Mouse (Mus musculus): ENCODE results near the gene Smap1.

Gene Smap1

DNA sequence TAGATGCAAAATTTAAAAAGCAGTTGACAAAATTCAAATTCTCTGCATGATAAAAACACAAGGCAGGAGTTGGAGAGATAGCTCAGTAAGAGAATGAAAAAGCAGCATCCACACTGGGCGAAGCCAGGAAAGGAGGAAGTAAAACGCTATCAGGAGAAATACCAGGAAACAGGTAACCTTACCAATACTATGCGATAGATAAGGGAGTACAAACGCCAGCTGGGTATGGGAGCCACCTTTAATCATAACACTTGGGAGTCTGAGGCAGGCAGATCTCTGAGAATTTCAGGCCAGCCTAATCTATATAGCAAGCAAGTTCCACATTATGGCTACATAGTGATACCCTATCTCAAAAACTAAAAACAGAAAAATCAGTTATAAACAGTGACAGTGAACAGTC is 85.5 kb downstream of the Smap1 start:
- in situ Hi-C loops (cut with MseI, MboI) = no loop called here

DNA sequence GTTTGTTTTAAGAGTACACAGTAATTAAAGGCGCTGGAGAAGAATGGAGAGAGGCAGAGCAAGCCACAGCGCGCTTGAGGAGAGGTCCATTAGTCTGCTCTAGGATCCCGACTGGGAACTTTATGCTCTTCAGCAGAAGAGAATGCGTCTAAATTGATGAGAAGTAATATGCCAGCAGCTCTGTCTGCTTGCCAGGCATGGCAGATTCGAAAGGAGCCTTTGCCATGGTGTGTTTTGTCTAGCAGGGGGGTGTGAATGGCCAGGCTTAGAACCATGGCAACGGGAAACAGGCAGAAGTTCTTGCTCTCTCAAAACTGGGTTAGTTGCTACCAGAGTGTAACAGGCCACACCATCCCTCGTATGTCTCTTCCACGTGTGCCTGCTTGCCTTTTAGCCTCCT is 87.3 kb downstream of the Smap1 start:
- in situ Hi-C loops (cut with MseI, MboI) = no loop called here

DNA sequence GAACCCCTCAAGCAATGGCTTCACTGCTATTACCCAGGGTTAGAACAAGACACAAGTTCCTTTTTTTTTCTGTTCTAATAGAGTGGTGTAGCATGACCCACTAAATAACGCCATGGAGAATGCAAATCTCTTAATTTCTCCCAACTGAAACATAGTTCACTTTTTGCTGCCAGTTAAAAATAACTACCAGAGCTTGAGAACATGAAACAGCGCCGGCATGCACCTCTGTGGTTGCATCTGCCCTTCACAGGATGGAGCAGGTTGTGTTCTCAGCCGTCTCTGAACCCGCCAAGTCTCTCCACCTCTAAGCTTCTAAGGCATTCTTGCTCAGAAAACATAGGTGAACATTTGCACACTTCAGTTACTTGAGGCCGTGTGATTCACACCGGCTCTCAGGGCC is 87.9 kb downstream of the Smap1 start:
- in situ Hi-C loops (cut with MseI, MboI) = no loop called here

DNA sequence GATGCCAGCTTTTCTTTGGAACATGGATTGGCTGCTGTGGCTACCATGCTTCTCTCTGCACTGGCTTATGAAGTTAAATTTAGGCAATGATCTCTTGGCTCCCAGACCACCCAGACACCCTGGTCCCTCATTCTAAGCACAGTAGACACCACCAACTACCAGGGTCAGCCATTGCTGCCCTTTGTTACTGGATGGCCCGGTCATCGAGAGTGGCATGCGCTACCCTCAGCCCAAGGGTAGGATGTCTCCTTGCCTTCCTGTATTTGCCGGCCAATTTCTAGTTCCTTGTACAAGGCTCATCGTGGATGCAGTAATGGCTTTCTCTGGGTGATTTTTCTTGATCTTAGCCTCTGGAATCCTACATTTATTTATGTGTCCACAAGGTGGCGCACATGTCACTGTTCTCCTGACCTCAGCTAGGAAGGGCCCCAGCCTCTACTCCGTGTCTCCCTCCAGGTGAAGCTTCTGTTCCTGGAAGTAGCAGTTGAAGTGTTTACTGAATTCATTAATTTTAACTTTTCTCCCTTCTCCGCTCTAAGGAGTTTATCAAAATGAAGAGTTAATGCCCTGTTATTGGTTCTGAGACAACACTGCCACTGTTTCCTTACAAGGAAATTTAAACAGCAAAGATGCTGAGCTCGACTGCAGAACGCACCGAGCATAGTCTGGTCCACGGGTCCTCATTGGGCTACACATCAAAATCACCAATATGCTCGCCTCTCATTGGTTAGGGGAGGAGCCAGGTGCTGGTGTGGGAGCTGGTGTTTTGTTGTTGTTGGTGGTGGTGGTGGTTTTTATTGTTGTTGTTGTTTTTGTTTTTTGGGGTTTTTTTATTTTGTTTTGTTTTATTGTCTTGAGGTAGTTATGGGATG is 95.0 kb downstream of the Smap1 start:
- in situ Hi-C loops (cut with MseI, MboI) = loop anchor here in 1 of 2 experiments (10.0 kb wide), 1 partner anchor 338 kb away; no protein-coding TSS in a partner anchor

DNA sequence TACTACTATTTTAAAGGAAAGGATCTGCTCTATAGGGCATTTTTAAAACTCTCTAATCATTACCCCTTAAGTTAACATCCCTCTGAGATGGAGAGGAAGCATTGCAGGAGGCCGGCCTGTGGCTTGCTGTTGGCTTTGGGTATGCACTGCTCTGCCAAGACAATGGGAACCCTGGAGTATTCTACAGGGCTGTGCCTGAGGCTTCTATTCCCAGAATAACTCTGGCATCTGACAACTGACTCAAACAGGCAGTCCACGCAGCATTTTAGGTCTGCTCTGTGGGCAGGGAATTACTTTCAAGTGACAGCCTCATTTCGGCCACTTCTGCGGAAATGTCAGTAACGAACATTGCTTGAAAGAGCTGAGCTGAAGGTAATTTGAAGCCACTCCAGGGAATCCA is 100.5 kb downstream of the Smap1 start:
- in situ Hi-C loops (cut with MseI, MboI) = loop anchor here in 1 of 2 experiments (10.0 kb wide), 1 partner anchor 343 kb away; no protein-coding TSS in a partner anchor

DNA sequence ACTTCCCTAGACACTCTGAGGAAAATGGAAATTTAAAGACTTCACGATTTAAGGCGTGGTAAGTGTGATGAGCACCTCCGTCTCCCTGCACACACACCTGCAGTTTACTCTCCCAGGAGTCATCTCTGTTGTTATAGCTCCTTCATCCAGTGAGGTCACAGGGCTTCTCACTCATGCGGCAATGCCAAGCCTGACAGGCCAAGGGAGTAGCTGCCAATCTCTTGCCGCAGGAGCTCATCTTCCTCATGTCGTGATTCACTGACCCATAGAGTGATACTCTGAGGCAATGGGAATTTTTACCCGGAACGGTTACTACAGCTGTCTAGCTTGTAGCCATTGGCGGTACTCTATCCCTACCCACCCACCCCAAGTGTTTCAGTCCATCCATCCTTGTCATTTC is 123.8 kb downstream of the Smap1 start:
- in situ Hi-C loops (cut with MseI, MboI) = loop anchor here in 1 of 2 experiments (10.0 kb wide), 1 partner anchor 94 kb away; no protein-coding TSS in a partner anchor
